Mouse (Mus musculus) ES-E14 (cell line): ENCODE results near the gene Wdr70.

Source experiments
- CHD2 ChIP-seq: IDR thresholded peaks from 2 replicates; pipeline ENCODE4 v1.6.1; 2014; ENCODE audit warnings: mild to moderate bottlenecking, low read depth, low read length, inconsistent platforms
- HCFC1 ChIP-seq: IDR thresholded peaks from 2 replicates; pipeline ENCODE4 v1.6.1; 2012; ENCODE audit warnings: low read length, inconsistent platforms, borderline replicate concordance; ENCODE audit not compliant: insufficient read depth
- MAFK ChIP-seq: IDR thresholded peaks from 2 replicates; pipeline ENCODE4 v1.6.1; 2014; ENCODE audit warnings: mild to moderate bottlenecking, low read depth, low read length, inconsistent platforms; ENCODE audit not compliant: insufficient read depth
- ZC3H11A ChIP-seq: IDR thresholded peaks from 2 replicates; pipeline ENCODE4 v1.6.1; 2012; ENCODE audit warnings: low read depth, mild to moderate bottlenecking, inconsistent platforms, low read length, borderline replicate concordance
- ZNF384 ChIP-seq: IDR thresholded peaks from 2 replicates; pipeline ENCODE4 v1.6.1; 2012; ENCODE audit warnings: low read depth, low read length, inconsistent platforms

DNA sequence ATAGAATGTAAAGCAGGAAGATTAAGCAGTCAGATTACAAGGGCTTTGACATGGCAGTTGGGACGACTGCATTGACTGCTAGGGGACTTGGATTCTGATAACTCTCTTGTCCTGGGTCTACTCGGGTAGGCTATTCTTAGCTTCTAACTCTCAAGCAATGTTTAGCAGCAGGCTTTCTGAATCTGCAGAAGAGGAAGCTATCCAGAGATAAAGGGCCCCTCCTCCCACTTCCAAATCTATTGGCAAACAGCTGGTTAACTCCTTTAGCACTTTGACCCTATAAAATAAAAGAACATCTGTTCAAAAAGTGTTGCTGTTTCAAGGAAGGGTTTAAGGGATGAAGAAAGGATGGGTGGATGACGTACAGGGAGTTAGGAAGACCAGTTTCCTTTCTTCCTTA is 157.3 kb downstream of the Wdr70 start:
- TF ChIP-seq CHD2 (no peak), HCFC1 (no peak), ZC3H11A (no peak), ZNF384 (no peak), MAFK (no peak)
